In genomic region chr2:50741337-50741736, GRCm38 (mm10) we compare ENCODE assay signal across 28 mouse cellular contexts.
DNase-seq lines count a peak whose midpoint lies in the region; ATAC-seq and TF ChIP-seq lines count a peak whose summit lies in the region.
"Had no signal": no experiment of that assay in that cellular context is flagged by ENCODE, and none has a peak within 500 bp of the region (broad histone marks: within the 10 kb centered on the region; RNA-seq: fewer than 3 reads in every experiment).

No protein-coding gene starts in this region.

- H3K9me3 ChIP-seq in liver, embryonic 12.5 days (replicated peaks): no peaks in the 10 kb centered on the region
- no peaks in the 10 kb centered on the region for H3K9me3 ChIP-seq in MEL (replicated peaks; ENCODE audit: insufficient read depth, low read length)
- H3K9me3 ChIP-seq: forebrain, embryonic 10.5 days; forebrain, embryonic 13.5 days; heart, embryonic 12.5 days; heart, embryonic 15.5 days; hindbrain, embryonic 10.5 days; hindbrain, embryonic 13.5 days had no signal

- H3K27ac ChIP-seq in liver, embryonic 12.5 days: no peak overlapping the region
- no peak overlapping the region for H3K27ac ChIP-seq in MEL (ENCODE audit: control insufficient read depth, low read depth, low read length)
- H3K27ac ChIP-seq: forebrain, embryonic 10.5 days; forebrain, embryonic 13.5 days; heart, embryonic 15.5 days; hindbrain, embryonic 13.5 days had no signal

- TF ChIP-seq RAD21 in MEL (IDR thresholded peaks at IDR 0.05; ENCODE audit: low read depth, low read length): no peak

- no peak overlapping the region for H3K4me2 ChIP-seq in liver, embryonic 12.5 days
- H3K4me2 ChIP-seq: forebrain, embryonic 13.5 days; heart, embryonic 12.5 days; heart, embryonic 15.5 days; hindbrain, embryonic 13.5 days had no signal

- no peak overlapping the region for H3K4me3 ChIP-seq in liver, embryonic 12.5 days
- H3K4me3 ChIP-seq in MEL (ENCODE audit: control insufficient read depth in 1 of 2, insufficient read depth in 1 of 2, low read depth in 2 of 2, low read length in 2 of 2): no peak overlapping the region
- H3K4me3 ChIP-seq: forebrain, embryonic 10.5 days; forebrain, embryonic 13.5 days; heart, embryonic 12.5 days; heart, embryonic 15.5 days; hindbrain, embryonic 10.5 days; hindbrain, embryonic 13.5 days had no signal

- intact Hi-C loops in gastrocnemius, postnatal 36 days (cut with DNase I): no loop called here

- 34% methylated on average over 2 of the region's 2 CpGs for WGBS in liver, embryonic 12.5 days (ENCODE audit: insufficient replicate concordance)

- H3K9ac ChIP-seq in liver, embryonic 12.5 days: no peak overlapping the region
- no peak overlapping the region for H3K9ac ChIP-seq in MEL (ENCODE audit: control insufficient read depth, low read depth, low read length, poor library complexity, severe bottlenecking)
- H3K9ac ChIP-seq: forebrain, embryonic 13.5 days; heart, embryonic 12.5 days; heart, embryonic 15.5 days; hindbrain, embryonic 13.5 days had no signal

- no peaks in the 10 kb centered on the region for H3K79me2 ChIP-seq in MEL (ENCODE audit: control insufficient read depth, insufficient read depth, low read length, poor library complexity)

- no peak for TF ChIP-seq POLR2A in MEL (IDR thresholded peaks at IDR 0.05; ENCODE audit: control insufficient read depth in 1 of 2, insufficient read depth in 1 of 2, low read depth in 1 of 2, low read length in 2 of 2, poor library complexity in 1 of 2)

- 0 out of 2 replicates have a peak, but pooled peaks have one; percentile 37 for ATAC-seq in liver, embryonic 12.5 days
- peak; percentile 66 for ATAC-seq in common myeloid progenitor, adult 5-6 weeks (replicated peaks; ENCODE audit: low read depth, poor library complexity, severe bottlenecking)
- ATAC-seq in megakaryocyte progenitor cell, adult 5-6 weeks (replicated peaks; ENCODE audit: poor library complexity): peak; percentile 78
- ATAC-seq: activated CD4-positive, CD25-positive, alpha-beta regulatory T cell, adult 4 months; forebrain, embryonic 13.5 days; forebrain, embryonic 16.5 days; hindbrain, embryonic 16.5 days had no signal

- no peaks in the 10 kb centered on the region for H3K27me3 ChIP-seq in liver, embryonic 12.5 days (replicated peaks)
- no peaks in the 10 kb centered on the region for H3K27me3 ChIP-seq in MEL (ENCODE audit: control insufficient read depth in 1 of 2, insufficient read depth in 2 of 2, low read length in 2 of 2)
- H3K27me3 ChIP-seq: CH12.LX; forebrain, embryonic 13.5 days; heart, embryonic 15.5 days; hindbrain, embryonic 13.5 days had no signal

- H3K4me1 ChIP-seq in liver, embryonic 12.5 days: no peaks in the 10 kb centered on the region
- no peaks in the 10 kb centered on the region for H3K4me1 ChIP-seq in MEL (ENCODE audit: control insufficient read depth in 1 of 2, insufficient read depth in 2 of 2, low read length in 2 of 2)
- H3K4me1 ChIP-seq: heart, embryonic 12.5 days; heart, embryonic 15.5 days had no signal

- TF ChIP-seq CTCF in MEL (IDR thresholded peaks at IDR 0.05 in 2 of 3, conservative IDR thresholded peaks at IDR 0.05 in 1 of 3; ENCODE audit: control insufficient read depth in 1 of 3, insufficient read depth in 1 of 3, low read depth in 2 of 3, low read length in 3 of 3, poor library complexity in 1 of 3, severe bottlenecking in 1 of 3): no peak

- H3K36me3 ChIP-seq in liver, embryonic 12.5 days: no peaks in the 10 kb centered on the region
- H3K36me3 ChIP-seq in MEL (ENCODE audit: control insufficient read depth in 1 of 2, insufficient read depth in 2 of 2, low read length in 2 of 2): no peaks in the 10 kb centered on the region
- H3K36me3 ChIP-seq: forebrain, embryonic 10.5 days; G1E; heart, embryonic 12.5 days; heart, embryonic 15.5 days; hindbrain, embryonic 10.5 days; hindbrain, embryonic 13.5 days had no signal

- no peak for TF ChIP-seq EP300 in MEL (IDR thresholded peaks at IDR 0.05; ENCODE audit: low read depth in 1 of 2, low read length in 2 of 2)

- no peak for DNase-seq in liver
- peak; percentile 39 for DNase-seq in MEL (ENCODE audit: low read depth, low spot score)
- DNase-seq in gastrocnemius, postnatal 36 days: no peak
- DNase-seq in urinary bladder, postnatal 10 days (ENCODE audit: low spot score): no peak
- DNase-seq: adrenal gland, adult 8-10 months; adrenal gland, postnatal 25 days; B cell, adult 2 months; cerebellum, adult 11-12 months; cerebellum, adult 8-10 months; cerebellum, postnatal 14 days; gastrocnemius, postnatal 10 days; heart, adult 18-20 months; heart, postnatal 10 days; heart, postnatal 36 days had no signal

TF ChIP-seq in MEL, 35 proteins besides CTCF, POLR2A, EP300 and RAD21:
- TF ChIP-seq TCF12 (IDR thresholded peaks at IDR 0.05; ENCODE audit: low read depth, low read length) (no peak), POLR2AphosphoS5 (IDR thresholded peaks at IDR 0.05; ENCODE audit: borderline replicate concordance, low read depth, low read length) (no peak)
TF ChIP-seq in MEL: peak in this region for 0.
